Mouse (Mus musculus): Measurements from ENCODE around the gene Hs2st1.
"Not testable (repeated sequence)": the region's sequence is repeated elsewhere in the genome, so short reads cannot be mapped to it uniquely, and the experiment has no call there.

Gene Hs2st1

DNA sequence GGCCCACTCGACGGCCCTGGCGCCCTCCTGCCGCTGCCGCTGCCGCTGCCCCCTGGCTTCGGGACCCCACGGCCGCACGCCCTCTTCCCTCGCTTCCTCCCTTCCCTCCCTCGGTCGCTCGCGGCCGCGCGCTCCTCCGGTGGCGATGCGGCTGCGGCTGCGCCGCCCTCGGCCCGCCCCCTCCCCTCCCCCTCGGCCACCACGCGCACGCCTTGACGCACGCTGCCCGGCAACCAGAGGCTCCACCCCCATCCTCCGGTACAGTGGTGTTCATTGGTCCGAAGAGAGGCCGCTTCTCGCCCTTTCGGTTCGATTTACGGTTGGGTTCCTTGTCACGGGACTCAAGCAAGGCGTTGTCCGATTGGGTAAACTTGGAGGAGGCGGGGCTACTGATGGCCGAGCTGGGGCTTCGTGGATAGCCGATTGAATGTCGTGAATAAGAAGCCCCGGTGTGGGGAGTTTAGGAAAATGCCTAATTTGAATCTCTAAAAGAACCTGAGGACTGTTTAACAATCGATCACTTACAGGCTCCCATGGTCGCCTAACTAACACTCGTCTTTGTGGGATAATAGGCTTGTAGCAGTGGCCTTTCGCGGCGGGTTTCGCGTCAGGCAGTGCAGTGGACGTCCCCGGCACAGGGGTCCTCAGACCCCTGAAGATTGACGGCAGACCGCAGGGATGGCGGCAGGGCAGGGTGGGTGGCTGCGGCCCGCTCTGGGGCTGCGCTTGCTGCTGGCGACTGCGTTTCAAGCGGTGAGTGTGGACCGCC is at the start of gene Hs2st1, which contains the start of gene Selenof:
Hs2st1 (minus strand) TSS at position 135 of the 769 bp plus-strand sequence.
Selenof (plus strand) TSS at position 258 of the 769 bp plus-strand sequence.
- peak; percentile 96 to 99 for DNase-seq (ENCODE audit: low spot score in 2 of 2)

- no peak for DNase-seq (ENCODE audit: low spot score in 2 of 2)
These were observed 47.7 kb upstream of the Hs2st1 start for GRCm38 (mm10) chr3:144617633-144618180.

- peak; percentile 76 to 86 for DNase-seq (ENCODE audit: low spot score in 2 of 2)
These were observed 46.9 kb upstream of the Hs2st1 start for GRCm38 (mm10) chr3:144616654-144617425.

DNA sequence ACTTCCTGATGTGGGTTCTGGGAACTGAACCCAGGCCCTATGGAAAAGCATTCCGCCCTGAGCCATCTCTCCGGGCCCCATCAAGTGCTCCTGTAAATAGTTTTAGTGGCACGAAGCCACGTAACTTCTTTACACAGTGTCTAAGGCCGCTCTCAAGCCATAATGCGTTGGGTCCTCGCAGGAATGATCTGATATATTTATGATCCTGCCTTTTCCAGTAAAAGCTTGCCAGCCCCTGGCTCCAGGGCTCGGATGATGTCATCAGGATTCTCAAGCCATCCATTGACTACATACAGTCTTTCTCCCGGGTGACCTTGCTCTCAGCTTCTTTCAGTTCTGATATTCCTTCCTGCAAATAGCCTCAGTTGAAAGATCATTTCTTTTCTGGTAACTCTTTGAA is 45.5 kb upstream of the Hs2st1 start:
- no peak for DNase-seq (ENCODE audit: low spot score in 2 of 2)

GRCm38 (mm10) chr3:144614698-144615097 is 44.7 kb upstream of the Hs2st1 start:
- DNase-seq (ENCODE audit: low spot score in 2 of 2) = no peak

GRCm38 (mm10) chr3:144614277-144614676 is 44.3 kb upstream of the Hs2st1 start:
- DNase-seq (ENCODE audit: low spot score in 2 of 2) = no peak

DNA sequence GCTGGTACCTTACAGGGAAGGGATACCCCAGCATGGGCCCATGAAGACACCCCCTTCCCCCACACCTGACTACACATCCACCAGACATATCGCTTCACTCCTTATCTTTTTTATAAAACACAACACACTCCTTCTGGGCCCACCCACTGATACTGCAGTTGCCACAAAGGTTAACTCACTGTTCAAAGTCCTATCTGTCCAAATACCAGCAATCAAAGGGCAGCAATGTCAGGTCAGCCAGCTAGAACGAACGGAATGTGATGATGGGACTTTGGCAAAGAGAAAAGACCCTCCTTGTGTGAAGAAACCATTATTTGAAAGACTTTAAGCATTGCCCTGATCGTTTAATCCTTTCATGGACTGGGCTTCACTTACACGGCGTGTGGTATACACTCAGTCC is 42.4 kb upstream of the Hs2st1 start:
- DNase-seq (ENCODE audit: low spot score in 2 of 2) = no peak

GRCm38 (mm10) chr3:144611626-144612271 is 41.8 kb upstream of the Hs2st1 start:
- DNase-seq (ENCODE audit: low spot score in 2 of 2) = no peak

DNA sequence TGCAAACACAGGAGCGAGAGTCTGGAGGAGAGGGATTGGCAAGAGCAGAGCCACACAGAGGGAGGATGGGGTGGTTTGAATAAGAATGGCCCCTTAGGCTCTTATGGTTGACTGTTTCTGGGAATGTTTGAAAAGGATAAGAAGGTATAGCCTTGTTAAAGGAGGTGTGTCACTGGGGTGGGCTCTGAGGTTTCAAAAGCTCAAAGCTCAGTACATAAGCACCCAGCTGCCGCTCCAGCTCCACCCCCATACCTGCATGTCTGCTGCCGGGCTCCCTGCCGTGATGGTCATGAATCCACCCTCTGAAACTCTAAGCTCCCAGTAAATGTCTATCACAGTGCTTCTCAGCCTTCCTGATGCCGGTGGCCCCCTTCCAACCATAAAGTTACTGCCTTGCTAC is 40.8 kb upstream of the Hs2st1 start:
- DNase-seq (ENCODE audit: low spot score in 2 of 2) = no peak

GRCm38 (mm10) chr3:144608090-144608489 is 38.1 kb upstream of the Hs2st1 start:
- no peak for DNase-seq (ENCODE audit: low spot score in 2 of 2)

DNA sequence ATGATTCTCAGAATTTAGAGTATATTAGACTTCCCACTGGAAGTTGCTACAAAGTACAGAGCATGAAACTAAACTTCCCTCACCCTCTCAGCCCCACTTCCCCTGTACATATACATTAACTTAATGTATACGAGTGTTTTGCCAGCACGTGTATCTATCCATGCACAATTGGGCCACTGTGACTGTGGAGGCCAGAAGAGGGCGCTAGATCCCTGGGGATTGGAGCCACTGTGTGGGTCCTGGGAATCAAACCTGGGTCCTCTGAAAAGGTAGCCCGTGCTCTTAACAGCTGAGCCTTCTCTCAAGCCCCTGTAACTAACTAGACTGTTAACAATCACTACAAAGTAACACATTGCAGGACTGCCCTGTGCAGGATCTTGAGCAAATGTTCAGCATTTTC is 36.5 kb upstream of the Hs2st1 start:
- no peak for DNase-seq (ENCODE audit: low spot score in 2 of 2)

- not testable (repeated sequence) for DNase-seq (ENCODE audit: low spot score in 2 of 2)
These were observed 35.8 kb upstream of the Hs2st1 start for GRCm38 (mm10) chr3:144605811-144606210.

DNA sequence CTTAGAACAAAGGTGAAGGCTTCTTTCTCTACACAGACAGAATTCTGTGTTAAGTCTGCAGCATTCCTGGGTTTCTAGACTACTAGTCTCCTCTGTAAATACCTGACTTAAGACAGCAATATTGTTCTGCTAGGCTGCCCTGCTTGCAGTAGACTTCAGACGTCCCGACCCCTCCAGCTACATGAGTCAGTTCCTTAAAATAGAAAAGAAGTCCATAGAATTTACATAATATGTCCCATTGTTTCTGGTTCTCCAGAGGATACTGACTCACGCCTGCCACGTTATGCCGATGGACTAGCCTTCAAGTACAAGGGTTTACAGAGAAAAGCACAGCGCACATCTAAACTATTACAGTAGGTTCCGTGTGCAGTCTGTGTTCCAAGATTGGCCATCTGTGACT is 34.2 kb upstream of the Hs2st1 start:
- no peak for DNase-seq (ENCODE audit: low spot score in 2 of 2)

- DNase-seq (ENCODE audit: low spot score in 2 of 2) = no peak
These were observed 33.6 kb upstream of the Hs2st1 start for GRCm38 (mm10) chr3:144603558-144603957.

DNA sequence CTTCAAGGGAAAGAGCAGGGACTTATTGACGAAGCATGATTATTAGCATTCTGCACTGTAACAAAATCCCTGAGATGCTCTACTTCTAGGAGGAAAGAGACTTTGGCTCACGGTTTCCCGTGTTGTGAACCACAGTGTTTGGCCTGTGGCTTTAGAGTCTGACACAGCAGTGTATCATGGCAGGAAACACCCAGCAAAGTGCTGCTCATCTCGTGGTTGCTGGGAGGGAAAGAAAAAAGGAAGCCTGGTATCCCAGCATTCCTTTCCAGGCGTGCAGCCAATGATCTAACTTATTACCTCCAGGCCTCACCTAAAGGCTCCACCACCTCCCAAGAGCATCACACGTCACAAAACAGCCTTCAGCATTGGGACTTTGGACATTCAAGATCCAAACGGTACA is 32.8 kb upstream of the Hs2st1 start:
- no peak for DNase-seq (ENCODE audit: low spot score in 2 of 2)

- DNase-seq (ENCODE audit: low spot score in 2 of 2) = no peak
These were observed 32.4 kb upstream of the Hs2st1 start for GRCm38 (mm10) chr3:144602413-144602812.

DNA sequence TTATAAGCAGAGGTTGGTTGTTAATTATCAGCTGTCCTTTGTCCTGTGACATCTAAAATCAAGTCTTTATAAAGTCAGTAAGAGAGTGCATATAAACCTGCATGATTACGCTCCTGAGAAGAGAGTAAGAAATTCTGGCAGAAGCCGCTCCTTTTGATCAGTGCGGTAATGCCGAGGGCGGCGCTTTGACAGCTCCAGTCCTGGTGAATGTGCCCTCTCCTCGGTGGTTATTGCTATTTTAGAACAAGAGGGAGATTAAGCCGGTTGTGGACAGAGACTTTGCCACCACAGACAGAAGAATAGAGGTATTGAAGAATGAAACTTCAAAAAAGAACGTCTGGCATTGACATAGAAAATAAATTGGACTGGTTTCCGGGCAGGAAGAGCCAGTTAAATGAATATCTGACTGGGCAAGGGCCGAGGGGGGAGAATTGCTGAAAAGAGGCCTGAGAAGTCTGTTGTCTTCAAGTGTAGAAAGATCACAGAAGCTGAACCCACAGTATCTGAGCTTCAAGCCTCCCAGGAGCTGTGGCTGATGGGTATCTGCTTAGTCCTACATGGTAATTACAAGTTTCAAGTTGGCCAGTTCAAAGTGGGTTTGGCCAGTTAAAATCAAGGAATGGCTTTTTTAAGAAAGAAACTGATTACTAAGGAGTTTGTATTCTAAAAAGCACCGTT is 27.9 kb upstream of the Hs2st1 start:
- DNase-seq (ENCODE audit: low spot score in 2 of 2) = no peak

DNA sequence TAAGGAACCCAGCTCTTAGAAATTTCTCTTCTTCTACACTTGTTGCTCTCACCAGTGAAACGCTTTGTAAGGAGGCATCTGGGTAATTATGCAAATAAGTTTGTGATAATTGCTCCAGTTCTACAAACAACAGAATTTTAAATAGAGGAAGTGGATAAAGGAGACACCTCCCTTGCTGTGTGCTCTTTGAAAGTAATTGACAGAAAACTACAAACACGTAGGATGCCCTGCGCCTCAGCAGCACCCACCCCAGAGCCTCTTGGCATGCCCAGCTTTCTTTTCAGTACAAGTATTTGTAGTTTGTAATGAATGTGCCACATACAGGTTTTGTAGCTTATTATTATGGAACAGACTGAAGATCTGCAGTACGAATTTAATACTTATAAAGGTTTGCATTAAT is 27.1 kb upstream of the Hs2st1 start:
- DNase-seq (ENCODE audit: low spot score in 2 of 2) = no peak

DNA sequence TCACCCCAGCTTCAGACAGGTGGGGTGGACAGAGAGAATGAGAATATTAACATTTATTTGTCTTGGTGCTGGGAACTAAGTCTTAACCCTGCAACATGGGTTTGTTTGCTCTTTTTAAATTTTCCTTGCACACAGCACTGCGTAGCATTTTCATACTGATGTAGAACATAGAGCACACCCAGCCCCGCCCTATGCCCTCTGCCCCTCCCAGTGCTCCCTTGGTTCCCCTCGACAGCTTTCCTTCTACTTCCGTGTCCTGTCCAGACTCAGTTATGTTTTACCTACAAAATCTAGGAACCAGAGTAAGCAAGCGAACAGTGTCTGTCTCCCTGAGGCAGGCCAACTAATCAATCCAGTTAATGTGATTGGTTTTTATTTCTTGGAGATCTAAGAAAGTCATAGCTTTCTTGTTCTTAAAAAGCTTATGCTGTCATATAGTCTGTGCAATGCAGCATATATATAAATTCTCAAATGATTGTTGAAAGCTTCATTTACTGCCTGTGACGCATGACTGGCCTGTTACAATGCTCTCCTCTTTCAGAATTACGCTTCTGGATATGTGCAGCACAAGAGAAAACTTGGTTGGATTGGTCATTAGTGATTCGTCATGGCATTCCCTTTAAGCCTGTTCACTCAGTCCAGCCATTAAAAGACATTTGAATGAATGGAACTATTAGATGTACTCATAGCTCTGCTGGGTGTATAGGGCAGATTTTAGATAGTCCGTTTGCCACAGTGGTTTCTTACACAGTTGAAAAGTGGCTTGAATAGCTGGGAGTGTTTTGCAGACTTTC is 23.2 kb upstream of the Hs2st1 start:
- DNase-seq (ENCODE audit: low spot score in 2 of 2) = no peak

DNA sequence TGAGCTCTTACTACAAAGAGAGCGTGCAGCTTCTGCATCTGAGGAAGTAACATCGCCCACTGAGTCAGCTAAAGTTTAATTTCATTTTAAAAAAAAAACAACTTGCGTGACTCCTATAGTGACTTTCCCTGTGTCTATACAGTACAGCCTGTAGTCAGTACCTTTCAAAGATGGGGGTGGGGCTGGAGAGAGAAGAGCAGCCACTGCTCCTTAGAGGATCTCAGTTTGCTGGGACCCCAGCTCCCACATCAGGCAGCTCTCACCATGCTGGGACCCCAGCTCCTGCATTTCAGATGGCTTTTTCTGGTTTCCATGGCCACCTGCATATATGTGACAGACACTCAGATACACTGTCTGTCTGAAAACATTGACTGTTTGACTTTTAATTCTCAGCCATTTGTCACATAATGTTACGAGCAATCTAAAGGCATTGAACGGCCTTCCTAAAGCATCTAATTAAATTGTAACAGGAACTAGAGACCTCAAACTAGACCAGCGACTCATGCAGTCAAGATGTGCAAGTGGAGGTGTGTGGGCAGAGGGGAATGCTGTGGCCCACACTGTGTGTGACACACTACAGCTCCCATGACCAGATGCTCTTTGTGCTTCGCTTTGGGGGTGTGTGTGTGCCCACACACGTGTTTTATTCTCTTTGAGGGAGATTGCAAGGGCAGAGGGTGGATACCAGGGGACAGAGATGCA is 19.4 kb upstream of the Hs2st1 start:
- DNase-seq (ENCODE audit: low spot score in 2 of 2) = no peak
